20 mouse cellular contexts compared by ENCODE assay signal in the genomic region with DNA sequence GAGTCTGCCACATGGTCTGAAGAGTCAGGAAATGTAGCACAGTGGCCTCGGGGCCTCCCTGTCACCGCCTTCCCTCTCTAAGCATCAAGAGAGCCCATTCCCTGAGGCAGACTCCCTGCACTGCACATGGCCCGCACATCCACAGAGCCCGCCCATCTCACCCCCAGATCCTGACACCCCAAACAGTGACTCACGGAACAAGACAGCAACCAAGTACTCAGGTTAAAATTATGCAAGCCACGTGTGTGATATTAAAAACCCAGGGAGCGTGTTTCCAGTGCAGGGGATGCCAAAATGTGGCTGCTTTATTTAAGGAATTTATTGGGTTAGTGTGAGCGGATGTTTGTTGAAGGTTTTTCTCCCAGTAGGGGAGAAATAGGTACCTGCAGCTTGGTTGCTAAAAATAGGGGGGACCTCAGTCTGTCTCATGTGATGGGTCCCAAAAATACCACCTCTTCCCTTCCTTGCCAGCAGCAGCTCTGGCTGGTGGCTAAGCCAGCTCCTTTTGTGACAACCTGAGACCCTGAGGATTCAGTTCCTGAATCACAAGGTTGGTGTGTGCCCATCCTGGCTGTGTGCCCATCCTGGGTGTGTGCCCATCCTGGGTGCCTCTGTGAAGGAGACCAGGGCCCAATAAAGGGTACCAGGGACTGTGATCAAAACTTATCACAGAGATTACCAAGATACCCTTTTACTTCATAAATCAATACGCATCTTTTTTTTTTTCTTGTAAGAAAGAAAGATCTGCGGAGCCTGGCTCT. TPM values are rescaled to one million over a fixed set of nuclear protein-coding genes. Genes with fewer than 3 reads are reported as not detected.
DNase-seq lines count a peak whose midpoint lies in the region; ATAC-seq lines count a peak whose summit lies in the region.
"Had no signal": no experiment of that assay in that cellular context is flagged by ENCODE, and none has a peak within 500 bp of the region (broad histone marks: within the 10 kb centered on the region; RNA-seq: fewer than 3 reads in every experiment).

No protein-coding gene starts in this region.

- ATAC-seq in cerebellum, adult (ENCODE audit: insufficient number of reproducible peaks, low FRiP score, low TSS enrichment) = no peak
- ATAC-seq: activated CD4-positive, CD25-positive, alpha-beta regulatory T cell, adult 4 months; CD4-positive, CD25-positive, alpha-beta regulatory T cell, adult 4 months; hindbrain, embryonic 16.5 days; intestine, embryonic 16.5 days had no signal

- peak; percentile 57 to 63 for DNase-seq in cerebellum, postnatal 10 days
- peak; percentile 38 for DNase-seq in layer of hippocampus, adult 11-12 months (ENCODE audit: low spot score)
- DNase-seq in layer of hippocampus, adult 8-10 months (ENCODE audit: low spot score in 2 of 2) = no peak
- DNase-seq in 3134 (ENCODE audit: extremely low read depth, insufficient read length, low spot score) = peak; percentile 24
- DNase-seq in left cerebral cortex, postnatal 36 days (ENCODE audit: low spot score in 2 of 2) = peak; percentile 73 to 74
- DNase-seq in heart, adult 11 months = no peak
- no peak for DNase-seq in heart, postnatal 10 days
- DNase-seq: adrenal gland, postnatal 10 days; cerebellum, adult 11 months; cerebellum, postnatal 36 days; heart, adult 2 months; heart, postnatal 4 days; lung, adult 18-20 months; midbrain, embryonic 14.5 days; thymus, postnatal 25 days had no signal

- intact Hi-C loops in left cerebral cortex, postnatal 36 days (cut with DNase I) = no loop called here
- intact Hi-C loops in heart, postnatal 10 days (cut with DNase I) = no loop called here

RNA-seq across cellular contexts. Expression of gene Neurl1b, which starts 9.1 kb away (rescaled TPM):
- total RNA-seq in layer of hippocampus, adult 8-10 months (2022) = 10 to 100 TPM; 61.3 to 87.0 (median 69.3) TPM
- total RNA-seq in left cerebral cortex, postnatal 36 days (2021) = 10 to 100 TPM; 73.3 to 77.5 TPM
- 10 to 100 TPM; 23.8 to 24.3 TPM for total RNA-seq in heart, postnatal 10 days (2021)

Comparison
In these comparisons a context has a peak if more than half of its experiments do, and no peak if none do; other contexts are left out.
1. DNase-seq: peak in cerebellum, postnatal 10 days (2 of 2), layer of hippocampus, adult 11-12 months (single experiment), 3134 (single experiment) and left cerebral cortex, postnatal 36 days (2 of 2); none in layer of hippocampus, adult 8-10 months (0 of 2), heart, adult 11 months (single experiment) and heart, postnatal 10 days (0 of 2).